Mouse (Mus musculus) adrenal gland, adult 2 months (tissue): ENCODE results near the gene Bbs5. TPM values are rescaled to one million over a fixed set of nuclear protein-coding genes. Genes with fewer than 3 reads are reported as not detected.
"Not testable (repeated sequence)": the region's sequence is repeated elsewhere in the genome, so short reads cannot be mapped to it uniquely, and the experiment has no call there.

Experiments
- DNase-seq: peaks from one replicate; pipeline ENCODE4 v3.0.0; 2021
- long read RNA-seq: library from polyadenylated mRNA; stranded (forward); transcript quantifications from one replicate; pipeline ENCODE4 v2.0.0, GENCODE M21; 2021
- polyA plus RNA-seq: library from polyadenylated mRNA; depleted of rRNA; stranded (reverse); fragments of >200 nt; gene quantifications from 2 replicates; pipeline ENCODE4 v1.2.3, GENCODE M21; 2012; rRNA removed
- total RNA-seq, 2 experiments: library from RNA; stranded (reverse); gene quantifications; 2 replicates each; pipeline ENCODE4 v1.2.3; 2021

The Bbs5 gene
- 1 to 10 TPM; 7.0 to 8.3 TPM for total RNA-seq
- 0.07 and 0.43 TPM in 2 replicates for polyA plus RNA-seq
- long read RNA-seq, transcript Bbs5-201 (12 exons, 1,468 nt): major isoform, 8 of 9 reads
- long read RNA-seq, partial matches to known transcripts: 0 of 9 reads
- long read RNA-seq, other reads (novel, unspliced or antisense): 1 of 9 reads

DNA sequence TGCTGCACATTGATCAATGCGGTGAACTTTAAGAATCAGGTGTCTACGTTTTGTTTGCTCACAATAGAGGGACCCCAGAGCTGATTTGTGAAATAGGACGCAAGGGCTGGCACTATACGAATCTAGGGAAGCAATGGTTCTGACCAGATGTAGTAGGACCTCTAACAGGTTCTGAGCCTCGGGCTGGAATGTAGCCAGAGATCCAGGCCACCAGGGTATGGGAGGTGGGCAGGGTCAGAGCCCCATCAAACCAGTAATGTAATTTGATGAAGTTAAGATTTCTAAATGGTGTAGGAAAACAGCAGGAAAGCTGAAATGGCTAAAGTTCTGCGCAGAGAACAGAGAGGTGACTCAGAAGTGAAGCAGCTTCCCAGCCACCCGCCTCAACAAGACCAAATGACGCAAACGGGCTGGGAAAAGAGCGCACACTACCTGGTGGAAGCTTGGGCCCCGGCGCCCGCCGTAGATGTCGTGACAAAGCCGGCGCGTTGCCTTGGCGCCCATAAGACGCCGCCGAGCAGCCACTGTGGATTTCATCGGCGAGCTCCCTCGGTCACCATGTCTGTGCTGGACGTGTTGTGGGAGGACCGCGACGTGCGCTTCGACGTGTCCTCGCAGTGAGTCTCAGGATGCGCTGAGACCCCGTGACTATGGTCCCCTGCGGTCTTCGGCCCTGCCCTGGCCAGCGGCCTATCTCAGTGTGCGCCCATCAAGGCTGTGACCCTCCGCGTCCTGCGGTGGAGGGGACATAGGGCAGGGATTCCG, at the start of gene Bbs5:
TSS of gene Bbs5 (plus strand) at position 446 of the 765 bp plus-strand sequence.
- peak; percentile 96 for DNase-seq

DNA sequence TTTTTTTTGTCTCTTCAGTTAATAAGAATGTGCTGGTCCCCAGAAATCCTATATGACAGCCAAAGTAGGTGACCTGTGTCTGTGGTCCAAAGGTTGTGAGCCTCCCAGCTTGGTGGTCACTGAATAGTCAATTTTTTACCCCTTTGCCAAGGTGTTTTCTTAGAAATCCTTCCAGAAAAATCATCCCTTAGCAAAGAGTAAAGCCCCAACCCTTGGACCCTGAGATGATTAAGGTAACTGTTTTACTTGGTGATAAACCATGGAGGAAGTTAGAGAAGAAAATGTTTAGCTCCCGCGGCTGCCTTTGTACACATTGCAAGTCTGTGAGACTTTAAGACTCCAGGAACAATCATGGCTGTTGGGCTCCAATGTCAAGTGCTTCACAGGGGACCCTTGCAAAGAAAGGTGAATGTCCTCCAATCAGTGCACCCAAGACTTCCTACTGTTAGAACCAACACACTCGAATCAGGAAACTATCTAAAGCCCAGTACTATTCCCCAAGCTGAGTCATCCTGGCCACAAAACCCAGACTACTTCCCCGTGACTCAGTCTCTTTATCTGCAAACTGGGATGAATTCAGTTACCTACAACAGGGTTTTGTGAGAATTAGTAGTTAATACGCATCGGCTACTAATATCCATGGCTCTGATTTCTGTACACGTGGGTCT, 43.1 kb upstream of the Bbs5 start:
- DNase-seq: no peak

DNA sequence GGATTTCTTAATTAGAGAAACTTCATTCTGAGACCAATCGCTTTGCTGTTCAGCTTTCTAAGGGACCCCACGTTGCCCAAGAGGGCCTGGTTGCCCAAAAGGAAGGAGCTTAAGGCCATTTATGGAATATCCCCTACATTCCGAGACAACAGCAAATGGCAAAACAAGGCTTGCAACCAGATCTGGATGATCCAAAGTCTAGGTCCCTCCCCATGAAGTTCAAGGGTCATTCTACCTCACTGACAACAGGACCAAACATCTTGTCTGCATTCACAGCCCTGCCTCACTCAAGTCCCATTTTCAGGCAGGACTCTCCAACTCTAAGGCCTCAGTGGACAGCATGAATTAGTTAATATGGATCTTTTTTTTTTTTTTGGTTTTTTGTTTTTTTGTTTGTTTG, 40.4 kb upstream of the Bbs5 start:
- DNase-seq: no peak

DNA sequence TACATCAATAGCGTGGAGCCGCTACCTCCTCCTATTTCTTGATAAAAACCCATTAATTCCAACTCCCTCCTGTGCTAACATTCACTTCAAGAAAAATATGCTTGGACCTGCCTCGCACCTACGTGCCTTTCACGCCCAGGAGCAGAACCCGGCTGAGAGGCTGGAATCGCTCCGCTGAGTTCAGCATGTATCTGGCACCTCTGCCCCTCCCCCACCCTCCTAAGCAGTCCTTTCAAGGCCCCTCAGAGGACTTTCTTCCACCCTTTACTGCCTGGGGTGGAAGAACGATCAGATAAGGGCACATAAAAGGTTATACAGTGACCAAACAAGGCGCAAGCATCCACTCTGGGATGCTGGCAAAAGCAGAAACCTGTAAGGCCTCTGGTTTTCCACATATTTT, 34.7 kb upstream of the Bbs5 start:
- no peak for DNase-seq

DNA sequence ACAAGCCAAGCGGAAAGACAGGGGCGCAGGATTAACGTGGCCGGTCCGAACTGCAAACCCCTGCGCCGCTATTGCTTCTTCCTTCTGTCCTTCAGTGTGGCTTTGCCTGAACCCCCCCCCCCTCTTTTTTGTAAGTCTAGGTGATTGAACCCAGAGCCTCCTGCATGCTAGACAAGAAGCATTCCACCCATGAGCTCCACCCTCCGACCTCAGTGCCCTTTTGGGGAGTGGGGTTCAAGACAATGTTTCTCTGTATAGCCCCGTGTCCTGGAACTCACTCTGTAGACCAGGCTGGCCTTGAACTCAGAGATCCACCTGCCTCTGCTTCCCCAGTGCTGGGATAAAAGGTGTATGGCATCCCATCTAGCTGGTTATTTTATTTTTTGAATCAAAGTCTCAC, 34.3 kb upstream of the Bbs5 start:
- no peak for DNase-seq

DNA sequence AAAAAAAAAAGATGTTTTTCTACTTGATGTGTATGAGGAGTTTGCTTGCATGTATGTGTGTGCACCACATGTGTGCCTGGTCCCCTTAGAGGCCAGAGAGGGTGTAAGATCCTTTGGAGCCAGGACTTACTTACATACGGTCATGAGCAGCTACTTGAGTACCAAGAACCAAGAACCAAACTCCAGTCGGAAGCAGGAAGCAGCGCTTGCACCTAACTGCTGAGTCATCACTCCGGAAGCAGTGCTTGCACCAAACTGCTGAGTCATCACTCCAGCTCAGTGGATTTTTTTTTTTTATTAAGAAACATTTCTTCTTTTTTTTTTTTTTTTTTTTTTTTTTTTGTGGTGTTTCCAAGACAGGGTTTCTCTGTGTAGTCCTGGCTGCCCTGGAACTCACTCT, 33.7 kb upstream of the Bbs5 start:
- peak; percentile 8 for DNase-seq

DNA sequence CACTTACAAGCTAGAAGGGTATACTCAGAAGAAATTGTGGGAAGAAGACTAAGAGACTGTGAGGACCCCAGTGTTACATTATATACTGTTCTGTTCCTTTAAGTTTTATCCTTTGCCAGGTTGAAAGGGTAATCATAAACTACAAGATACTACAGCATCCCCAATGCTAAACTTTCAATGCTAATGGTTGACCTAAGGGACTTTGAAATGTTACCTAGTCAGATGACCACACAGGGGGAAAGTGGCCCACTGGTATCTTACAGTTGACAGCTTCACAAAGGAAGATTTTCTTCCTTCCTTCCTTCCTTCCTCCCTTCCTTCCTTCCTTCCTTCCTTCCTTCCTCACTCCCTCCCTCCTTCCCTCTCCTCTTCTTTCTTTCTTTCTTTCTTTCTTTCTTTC, 28.6 kb upstream of the Bbs5 start:
- no peak for DNase-seq

DNA sequence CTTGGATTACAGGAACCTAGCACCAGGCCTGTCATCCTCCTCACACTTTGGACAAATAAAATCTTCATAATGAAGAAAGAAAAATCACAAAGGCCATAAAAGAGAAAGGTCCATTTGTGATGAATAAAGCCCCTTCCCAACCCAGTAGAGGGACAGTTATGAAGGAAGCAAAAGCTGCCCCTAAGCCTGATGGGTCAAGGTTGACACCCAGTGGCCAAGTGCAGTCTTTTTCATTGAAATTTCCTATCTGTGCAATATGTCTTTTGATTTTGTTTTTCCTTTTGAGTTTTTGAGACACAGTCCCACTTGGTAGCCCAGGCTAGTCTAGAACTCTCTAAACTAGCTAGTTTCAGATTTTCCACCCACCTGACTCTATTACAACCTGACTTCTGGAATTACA, 27.7 kb upstream of the Bbs5 start:
- DNase-seq: no peak

DNA sequence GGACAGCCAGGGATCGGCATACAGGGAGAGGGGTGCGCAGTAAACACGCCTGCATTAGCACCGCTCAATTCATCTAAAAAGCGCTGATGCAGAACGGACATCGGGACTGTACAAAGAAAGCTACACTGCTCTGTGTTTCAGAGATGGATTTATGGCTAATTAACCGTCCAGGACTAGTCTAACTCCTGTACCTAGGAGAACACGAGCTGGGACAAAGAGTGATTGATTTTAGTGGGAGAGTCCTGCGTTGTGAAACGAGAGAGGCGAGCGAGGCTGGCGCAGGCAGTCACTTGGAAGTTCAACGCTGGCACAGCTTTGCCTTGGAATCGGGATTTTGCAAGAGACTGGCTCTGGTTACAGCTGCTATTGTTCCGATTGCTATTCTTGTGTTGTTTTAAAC, 17.8 kb upstream of the Bbs5 start:
- peak; percentile 49 for DNase-seq

DNA sequence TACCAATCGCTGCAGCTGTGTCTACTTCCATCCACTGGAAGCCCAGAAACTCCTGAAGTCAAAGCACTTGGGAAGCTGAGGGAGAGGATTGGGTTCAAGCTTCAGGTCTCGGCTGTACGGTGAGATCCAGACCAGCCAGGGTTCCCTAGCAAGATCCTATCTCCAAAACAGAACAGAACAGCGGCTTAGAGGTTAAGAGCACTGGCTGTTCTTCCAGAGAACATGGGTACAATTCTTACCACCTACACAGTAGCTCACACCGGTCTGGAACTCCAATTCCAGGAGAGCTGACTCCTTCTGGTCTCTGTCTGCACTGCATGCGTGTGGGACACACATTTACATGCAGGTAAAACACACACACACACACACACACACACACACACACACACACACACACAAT, 17.1 kb upstream of the Bbs5 start:
- no peak for DNase-seq

DNA sequence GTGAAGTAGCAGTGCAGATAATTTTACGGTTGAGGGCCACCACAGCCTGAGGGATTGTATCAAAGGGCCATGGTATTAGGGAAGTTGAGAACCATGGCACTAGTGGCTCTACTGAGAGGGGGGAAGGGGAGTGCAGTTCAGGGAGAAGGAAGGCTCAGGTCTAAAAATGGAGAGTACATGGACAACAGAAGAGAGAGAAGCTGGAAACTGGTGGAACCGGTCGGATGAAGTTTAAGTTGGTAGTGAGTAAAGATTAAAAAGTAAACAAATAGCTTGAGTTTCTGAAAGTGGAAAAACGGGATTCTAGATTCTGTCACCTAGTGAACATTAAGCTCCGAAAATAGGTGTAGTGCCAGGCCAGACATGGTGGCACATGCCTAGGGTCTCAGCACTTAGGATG, 16.2 kb upstream of the Bbs5 start:
- no peak for DNase-seq

DNA sequence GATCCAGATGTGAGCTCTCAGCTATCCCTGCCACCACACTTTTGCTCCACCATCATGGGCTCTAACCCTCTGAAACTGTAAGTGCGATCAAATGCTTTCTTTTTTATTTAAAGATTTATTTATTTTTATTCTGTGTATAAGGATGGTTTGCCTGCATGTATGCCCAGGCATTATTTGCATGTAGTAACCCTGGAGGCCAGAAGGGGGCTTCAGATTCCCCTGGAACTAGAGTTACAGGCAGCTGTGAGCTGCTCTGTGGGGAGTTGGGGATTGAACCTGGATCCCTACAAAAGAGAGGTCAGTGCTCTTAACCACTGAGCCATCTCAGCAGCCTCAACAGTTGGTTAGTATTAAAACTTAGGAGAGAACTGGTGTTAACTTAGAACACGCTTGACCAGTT, 15.5 kb upstream of the Bbs5 start:
- no peak for DNase-seq

DNA sequence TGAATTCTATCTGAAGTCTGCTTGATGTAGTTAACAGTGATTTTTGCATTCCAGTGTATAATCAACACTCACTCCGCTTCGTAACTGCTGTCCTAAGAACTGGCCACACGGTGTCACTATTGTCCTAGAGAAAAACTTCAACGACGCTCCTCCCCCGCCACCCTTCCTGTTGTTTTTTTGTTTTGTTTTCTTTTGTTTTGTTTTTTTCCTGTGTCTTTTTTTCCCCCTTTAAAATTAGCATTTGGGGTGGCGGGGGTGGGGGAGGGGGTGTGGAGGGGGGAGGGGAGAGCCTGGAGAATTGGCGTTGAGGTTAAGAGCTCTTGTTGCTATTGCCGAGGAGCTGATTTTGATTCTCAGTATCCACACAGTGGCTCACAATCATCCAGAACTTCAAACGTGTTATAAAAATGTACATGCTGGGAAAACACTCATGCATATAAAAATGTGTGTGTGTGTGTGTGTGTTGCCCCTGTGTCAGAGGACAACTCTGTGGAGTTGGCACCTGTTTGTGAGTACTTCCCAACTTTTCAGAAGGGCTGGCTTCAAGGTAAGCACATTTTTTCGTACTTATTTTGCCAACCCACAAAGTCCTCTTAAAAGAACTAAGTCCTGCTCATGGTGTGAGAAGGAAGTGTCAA, 11.8 kb upstream of the Bbs5 start:
- DNase-seq: peak; percentile 34

DNA sequence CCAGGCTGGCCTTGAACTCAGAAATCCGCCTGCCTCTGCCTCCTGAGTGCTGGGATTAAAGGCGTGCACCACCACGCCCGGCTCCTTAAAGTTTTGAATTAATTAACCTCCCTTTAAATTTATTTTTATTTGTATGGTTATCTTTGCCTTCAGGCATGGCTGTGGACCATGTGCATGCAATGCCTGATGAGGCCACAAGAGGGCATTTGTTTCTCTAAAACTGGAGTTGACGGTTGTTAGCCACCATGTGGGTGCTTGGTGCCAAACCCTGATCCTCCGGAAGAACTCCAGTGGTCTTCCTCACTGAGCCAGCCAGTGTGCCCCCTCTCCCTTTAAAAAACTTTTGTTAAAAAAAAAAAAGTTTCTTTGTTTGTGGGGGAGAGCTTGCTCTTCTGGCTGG, 11.2 kb upstream of the Bbs5 start:
- DNase-seq: peak; percentile 33

DNA sequence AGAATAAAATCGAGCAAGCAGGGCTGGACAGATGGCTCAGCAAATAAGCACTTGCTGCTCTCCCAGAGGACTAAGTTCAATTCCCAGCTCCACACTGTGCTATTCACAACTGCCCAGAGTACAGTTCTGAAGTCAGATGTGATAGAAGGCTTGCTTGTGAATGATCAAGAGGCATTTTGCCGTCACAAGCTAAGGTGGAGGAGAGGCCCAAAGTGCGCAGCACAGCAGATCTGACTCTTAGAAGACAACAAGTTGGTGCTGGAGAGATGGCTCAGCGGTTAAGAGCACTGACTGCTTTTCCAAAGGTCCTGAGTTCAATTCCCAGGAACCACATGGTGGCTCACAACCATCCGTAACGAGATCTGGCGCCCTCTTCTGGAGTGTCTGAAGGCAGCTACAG, 9.0 kb upstream of the Bbs5 start:
- not testable (repeated sequence) for DNase-seq

DNA sequence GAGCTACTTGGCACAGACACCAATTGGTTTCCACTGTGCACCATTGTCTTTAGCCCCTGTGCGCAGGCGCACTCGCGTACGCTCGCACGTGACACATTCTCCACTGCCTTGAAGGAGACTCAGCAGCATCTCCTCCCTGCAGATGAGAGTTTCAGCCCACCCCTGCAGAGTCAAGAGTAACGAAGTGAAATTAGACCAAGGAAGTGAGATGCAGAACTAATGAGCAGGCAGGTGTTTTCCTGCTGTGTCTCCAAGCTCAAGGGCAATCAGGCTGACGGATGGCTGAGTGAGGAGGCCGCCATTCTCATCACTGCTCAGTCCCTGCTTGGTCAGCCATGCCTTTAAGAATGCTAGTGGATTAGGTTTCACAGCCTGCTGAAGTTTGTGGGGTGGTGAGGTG, 6.9 kb upstream of the Bbs5 start:
- no peak for DNase-seq

DNA sequence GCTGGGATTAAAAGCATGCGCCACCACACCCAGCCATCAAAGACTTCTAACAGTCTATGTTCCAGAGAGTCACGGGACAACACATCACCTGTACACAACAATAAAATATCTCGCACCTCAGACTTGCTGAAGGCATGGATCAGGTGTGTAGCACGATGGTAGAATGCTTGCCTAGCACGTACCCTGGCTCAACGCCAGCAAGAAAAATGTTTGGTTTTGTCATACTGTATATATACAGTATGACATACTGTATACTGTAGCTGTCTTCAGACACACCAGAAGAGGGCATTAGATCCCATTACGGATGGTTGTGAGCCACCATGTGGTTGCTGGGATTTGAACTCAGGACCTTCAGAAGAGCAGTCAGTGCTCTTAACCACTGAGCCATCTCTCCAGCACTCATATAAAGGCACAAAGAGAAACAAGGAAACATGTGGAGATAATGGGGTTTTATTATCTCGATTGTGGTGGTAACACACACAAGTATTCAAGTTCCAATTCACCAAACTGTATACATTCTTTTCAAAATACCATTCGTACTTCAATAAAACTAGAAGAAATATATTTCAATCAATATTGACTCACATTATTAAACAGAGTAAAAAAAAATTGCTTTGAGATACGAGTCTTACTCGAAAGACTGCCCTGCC, 1.9 kb upstream of the Bbs5 start:
- no peak for DNase-seq

DNA sequence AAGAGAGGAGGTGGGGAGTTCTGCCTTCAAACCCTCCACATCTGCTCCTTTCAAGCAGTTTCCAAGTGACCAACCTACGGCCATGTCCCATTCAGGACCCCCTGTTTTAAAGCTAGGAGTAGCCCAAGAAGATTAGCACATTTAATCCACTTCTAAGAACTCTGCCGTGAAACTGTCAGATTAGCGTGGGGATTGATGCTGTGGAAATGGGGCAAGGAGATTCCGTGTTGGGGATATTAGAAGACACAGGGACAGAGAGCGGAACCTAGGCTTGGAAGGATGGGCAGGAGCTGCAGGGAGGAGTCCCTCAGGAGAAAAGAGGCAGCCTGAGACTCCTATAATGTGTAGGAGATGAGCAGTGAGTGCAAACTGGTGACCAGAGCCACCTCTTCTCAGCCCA, 2.7 kb downstream of the Bbs5 start:
- DNase-seq: no peak

DNA sequence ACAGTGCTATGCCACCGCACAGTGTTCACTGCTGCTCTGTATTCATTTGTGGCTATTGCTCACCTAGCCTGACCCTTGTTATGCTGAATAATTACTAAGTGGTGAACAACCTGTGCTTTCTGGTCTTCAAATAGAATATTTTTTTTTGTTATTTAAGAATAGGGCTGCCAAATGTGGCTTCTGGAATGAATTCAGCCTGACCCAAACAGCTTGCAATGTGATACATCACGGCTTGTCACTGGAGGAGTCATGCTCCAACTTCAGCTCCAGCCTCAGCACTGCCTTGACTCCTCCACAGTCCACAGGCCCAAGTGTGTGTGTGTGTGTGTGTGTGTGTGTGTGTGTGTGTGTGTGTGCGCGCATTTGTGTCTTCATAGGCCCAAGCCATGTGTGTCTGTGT, 12.4 kb downstream of the Bbs5 start:
- no peak for DNase-seq

DNA sequence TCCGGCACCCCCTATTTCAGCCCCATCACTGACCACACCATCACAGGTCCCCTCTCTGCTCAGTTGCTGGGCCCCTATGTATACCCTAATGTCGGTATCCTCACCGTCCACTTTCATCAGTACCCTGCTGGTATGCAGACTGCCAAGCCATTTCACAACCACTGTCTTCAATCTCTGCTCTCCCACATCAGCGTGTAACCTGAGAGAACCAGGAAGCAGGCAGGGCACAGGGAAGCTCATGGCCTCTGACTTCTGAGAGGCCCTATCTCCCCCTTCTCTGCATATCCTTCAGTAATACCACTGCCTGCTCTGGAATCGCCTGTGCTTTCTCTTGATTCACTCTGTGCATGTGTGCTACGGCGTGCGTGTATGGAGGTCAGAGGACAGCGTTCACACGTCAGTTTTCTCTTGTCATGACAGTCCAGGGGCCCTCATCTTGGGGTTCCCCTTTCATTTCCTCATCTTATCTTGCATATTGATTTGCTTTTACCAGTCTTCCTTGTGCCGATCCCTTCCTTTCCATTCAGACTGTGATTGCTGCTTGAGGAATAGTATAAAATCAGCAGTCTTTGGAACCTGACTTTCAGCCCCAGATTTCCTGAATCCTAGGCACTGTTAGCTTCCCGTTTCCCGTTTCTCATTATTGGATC, 17.0 kb downstream of the Bbs5 start:
- DNase-seq: no peak

DNA sequence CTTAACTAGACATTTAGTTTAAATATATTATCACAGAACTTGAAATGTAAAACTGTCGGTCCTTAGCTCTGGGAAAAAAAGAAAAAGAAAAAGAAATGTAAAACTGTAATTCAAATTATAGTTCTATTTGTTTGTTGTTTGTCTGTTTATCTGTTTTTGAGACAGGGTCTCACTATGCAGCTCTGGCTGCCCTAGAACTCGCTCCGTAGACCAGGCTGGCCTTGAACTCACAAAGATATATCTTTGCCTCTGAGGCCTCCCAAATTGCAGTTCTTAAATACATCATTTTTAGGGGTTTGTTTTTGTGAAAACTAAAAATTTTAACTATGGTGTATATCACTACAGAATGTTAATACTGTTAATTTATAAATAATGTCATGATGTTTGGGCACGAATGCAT, 20.7 kb downstream of the Bbs5 start:
- no peak for DNase-seq

DNA sequence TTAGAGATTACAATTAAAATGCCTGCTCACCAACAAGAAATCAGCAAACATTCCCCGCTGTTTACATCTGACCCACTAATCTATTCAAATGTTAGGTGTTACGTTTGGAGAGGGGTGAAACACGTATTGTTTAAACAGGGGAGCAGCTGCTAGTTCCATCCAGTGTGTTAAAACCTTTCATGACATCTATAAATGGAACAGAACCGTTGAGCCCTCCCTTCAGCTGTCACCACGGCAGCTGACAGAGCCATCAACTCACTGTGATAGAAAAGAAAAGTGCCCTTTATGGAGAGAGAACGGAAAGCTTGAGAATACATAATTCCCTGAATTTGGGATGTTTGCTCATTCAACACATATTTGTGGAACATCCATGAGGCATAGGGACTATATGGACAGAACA, 21.4 kb downstream of the Bbs5 start:
- DNase-seq: no peak
